9 mouse cellular contexts compared by ENCODE assay signal in genomic region chr13:42711510-42711909, GRCm38 (mm10). TPM values are rescaled to one million over a fixed set of nuclear protein-coding genes. Genes with fewer than 3 reads are reported as not detected.
DNase-seq lines count a peak whose midpoint lies in the region; ATAC-seq lines count a peak whose summit lies in the region.
"Had no signal": no experiment of that assay in that cellular context is flagged by ENCODE, and none has a peak within 500 bp of the region (broad histone marks: within the 10 kb centered on the region; RNA-seq: fewer than 3 reads in every experiment).

No protein-coding gene starts in this region.

- H3K36me3 ChIP-seq in neural tube, embryonic 11.5 days (ENCODE audit: control insufficient read depth, insufficient read depth, low read length) = no peaks in the 10 kb centered on the region
- H3K36me3 ChIP-seq: heart, embryonic 15.5 days had no signal

- H3K4me3 ChIP-seq in neural tube, embryonic 11.5 days (ENCODE audit: low read depth, low read length) = no peak overlapping the region
- H3K4me3 ChIP-seq: heart, embryonic 15.5 days had no signal

- no peaks in the 10 kb centered on the region for H3K4me1 ChIP-seq in neural tube, embryonic 11.5 days (ENCODE audit: control insufficient read depth, insufficient read depth, low read length)

- H3K9me3 ChIP-seq in neural tube, embryonic 11.5 days (ENCODE audit: control insufficient read depth, low read length) = no peaks in the 10 kb centered on the region
- H3K9me3 ChIP-seq: heart, embryonic 15.5 days had no signal

- no peak overlapping the region for H3K9ac ChIP-seq in neural tube, embryonic 11.5 days (ENCODE audit: low read length)
- H3K9ac ChIP-seq: heart, embryonic 15.5 days had no signal

- H3K27ac ChIP-seq in neural tube, embryonic 11.5 days (ENCODE audit: low read depth, low read length) = no peak overlapping the region
- H3K27ac ChIP-seq: heart, embryonic 15.5 days had no signal

- WGBS in neural tube, embryonic 11.5 days = 23% methylated on average over 2 of the region's 2 CpGs

- H3K27me3 ChIP-seq in neural tube, embryonic 11.5 days (ENCODE audit: control insufficient read depth, insufficient read depth, low read length) = no peaks in the 10 kb centered on the region

- no peak overlapping the region for H3K4me2 ChIP-seq in neural tube, embryonic 11.5 days (ENCODE audit: low read depth)
- H3K4me2 ChIP-seq: heart, embryonic 15.5 days had no signal

- no peak for ATAC-seq in neural tube, embryonic 11.5 days (ENCODE audit: insufficient read depth, low FRiP score, low TSS enrichment)

- DNase-seq in ovary, postnatal 10 days (ENCODE audit: low spot score) = peak; percentile 30
- no peak for DNase-seq in ovary, adult 18-20 months (ENCODE audit: low spot score)
- peak; percentile 83 for DNase-seq in embryo, embryonic 10.5 days (ENCODE audit: low spot score)
- peak; percentile 85 for DNase-seq in kidney, postnatal 10 days
- DNase-seq in neural tube, embryonic 11.5 days (ENCODE audit: low spot score) = peak; percentile 44
- DNase-seq in B cell, adult 2 months = no peak
- no peak for DNase-seq in spleen, postnatal 36 days (ENCODE audit: low spot score in 2 of 2)
- DNase-seq in spleen, adult 18-20 months = no peak

RNA-seq across cellular contexts. Expression of gene Phactr1, which starts 31.1 kb away (rescaled TPM):
- polyA plus RNA-seq in neural tube, embryonic 11.5 days (2014; fragmentation: Nextera tagmentation; extraction: Ambion mirVana) = 30.7 and 41.1 TPM in 2 replicates

Comparison
In these comparisons a context has a peak if more than half of its experiments do, and no peak if none do; other contexts are left out.
1. DNase-seq: peak in ovary, postnatal 10 days (single experiment), embryo, embryonic 10.5 days (single experiment), kidney, postnatal 10 days (single experiment) and neural tube, embryonic 11.5 days (single experiment); none in ovary, adult 18-20 months (single experiment), B cell, adult 2 months (0 of 2), spleen, postnatal 36 days (0 of 2) and spleen, adult 18-20 months (0 of 2).